Mouse (Mus musculus) kidney, postnatal 14 days (tissue): ENCODE measurements at regions not wholly inside any gene's neighbourhood (a gene's known extent, or its start where the extent isn't known, plus 50 kb on each side); places are given as distances from the start of the nearest gene placed in this dataset.
A peak's percentile ranks its signal among the peaks of the same experiment; 100 is the strongest.

Source experiments
- DNase-seq: peaks from one replicate; pipeline ENCODE4 v3.0.0; 2022; ENCODE audit warnings: mixed read lengths

DNA sequence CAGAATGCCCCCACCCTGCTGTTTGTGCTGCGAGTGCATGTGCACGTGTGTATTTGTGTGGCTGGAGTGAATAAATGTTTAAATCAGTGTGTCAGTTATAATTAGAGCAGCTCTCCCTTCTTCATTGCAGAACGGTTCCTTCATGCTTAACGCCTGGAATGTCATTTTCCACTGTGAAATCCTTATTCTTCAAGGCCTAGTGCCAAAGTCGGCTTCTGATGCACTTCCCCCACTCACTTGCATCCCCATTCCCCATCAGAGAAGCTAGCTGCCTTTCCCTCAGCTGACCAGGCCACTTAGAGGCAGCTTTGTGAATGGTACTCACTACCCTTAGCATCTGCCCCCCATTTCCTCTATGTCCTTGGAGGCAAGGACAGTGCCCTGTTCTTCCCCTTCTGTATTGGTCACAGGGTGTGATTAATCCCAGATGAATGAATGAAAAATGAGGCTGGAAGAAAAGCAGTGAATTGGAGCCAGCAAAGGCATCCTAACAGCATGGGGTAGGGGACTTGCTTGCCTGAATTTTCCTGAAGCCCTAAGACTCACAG, 162.6 kb downstream of the H2al1j start:
- DNase-seq = no peak

DNA sequence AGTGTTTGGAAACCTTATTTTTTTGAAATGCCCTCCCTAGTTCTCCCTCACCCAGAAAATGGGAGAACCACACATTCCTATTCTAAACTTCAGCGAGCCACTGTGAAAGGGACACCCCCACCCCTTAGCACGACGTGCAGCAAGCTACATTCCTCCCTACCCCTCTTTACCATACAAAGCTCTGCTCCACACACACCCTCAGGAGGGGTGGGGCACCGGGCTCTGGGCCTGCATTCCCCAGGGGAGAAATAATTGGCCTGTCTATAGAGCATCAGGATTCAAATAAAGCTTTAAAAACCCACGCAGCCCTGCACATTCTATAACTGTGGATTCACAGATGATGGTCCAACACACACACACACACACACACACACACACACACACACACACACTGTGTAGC, 163.6 kb downstream of the H2al1j start:
- no peak for DNase-seq

- no peak for DNase-seq
Observed at GRCm38 (mm10) chrX:11491676-11492391, 164.2 kb downstream of the H2al1j start.

DNA sequence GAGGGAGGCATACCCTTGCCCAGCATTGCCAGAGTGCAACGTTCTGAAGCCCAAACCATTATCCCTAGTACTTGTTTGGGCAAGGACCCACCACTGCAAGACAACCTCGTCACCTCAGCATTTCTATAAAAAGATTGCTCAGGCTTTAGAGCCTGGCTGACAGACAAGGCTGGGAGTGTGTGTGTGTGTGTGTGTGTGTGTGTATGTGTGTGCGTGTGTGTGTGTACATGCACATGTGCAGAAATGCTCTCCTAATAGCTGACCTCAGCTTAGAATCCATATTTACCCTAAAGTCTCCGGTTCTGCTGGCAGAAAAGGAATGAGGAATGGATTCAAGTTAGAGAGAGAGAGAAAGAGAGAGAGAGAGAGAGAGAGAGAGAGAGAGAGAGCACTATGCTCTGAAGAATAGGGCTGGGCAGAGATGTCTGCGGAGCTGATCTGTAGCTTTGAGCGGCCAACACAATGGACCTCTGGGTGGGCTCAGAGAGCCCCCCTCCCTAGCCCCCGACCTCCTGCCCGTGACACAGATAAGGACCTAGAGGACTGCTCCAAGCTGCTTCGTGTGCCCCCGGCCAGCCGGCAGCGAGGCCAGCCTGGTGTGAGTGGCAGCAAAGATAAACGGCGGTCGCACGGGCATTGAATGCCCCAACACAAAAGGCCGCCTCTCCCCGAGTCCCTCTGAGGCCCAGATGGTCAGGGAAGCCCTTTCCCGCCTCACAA, 166.1 kb downstream of the H2al1j start:
- no peak for DNase-seq

DNA sequence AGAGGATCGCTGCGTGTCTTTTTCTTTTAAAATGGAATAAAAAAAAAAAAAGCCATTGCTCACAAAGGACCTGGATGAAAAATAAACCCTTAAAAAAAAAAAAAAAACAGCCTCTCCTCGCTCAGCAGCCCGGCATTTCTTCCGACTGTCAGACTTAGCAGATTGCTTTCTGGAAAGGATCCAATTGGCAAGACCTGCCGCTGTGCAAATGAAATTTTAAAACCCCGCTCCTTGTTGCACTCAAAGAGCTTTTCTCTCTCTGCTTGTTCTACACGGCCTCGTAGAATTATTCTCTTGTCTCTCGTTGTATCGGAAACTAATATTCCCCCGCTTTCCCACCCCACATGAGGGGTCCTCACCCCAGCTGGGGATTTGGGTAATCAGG, 166.6 kb downstream of the H2al1j start:
- DNase-seq = peak; percentile 52

DNA sequence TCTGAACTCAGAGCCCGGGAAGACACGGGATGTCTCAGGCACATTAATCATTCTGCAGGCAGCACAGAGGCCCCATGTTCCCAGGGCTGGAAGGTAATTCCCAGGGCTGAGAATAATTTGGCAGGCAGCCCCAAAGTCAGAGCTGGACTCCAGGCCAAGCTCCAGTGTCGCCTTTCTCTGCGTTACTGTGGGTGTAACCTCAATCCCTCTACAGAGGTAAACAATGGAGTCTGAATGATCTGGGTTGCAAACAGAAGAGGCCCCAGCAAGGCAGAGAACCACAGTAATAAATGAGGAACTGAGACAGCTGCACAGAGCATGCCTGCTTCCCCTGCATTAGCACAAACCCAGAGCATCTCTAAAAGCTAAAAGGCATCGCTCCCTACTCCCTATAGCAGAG, 184.8 kb downstream of the H2al1j start:
- peak; percentile 49 for DNase-seq

GRCm38 (mm10) chrX:11512928-11513327, 185.3 kb downstream of the H2al1j start:
- peak; percentile 28 for DNase-seq

DNA sequence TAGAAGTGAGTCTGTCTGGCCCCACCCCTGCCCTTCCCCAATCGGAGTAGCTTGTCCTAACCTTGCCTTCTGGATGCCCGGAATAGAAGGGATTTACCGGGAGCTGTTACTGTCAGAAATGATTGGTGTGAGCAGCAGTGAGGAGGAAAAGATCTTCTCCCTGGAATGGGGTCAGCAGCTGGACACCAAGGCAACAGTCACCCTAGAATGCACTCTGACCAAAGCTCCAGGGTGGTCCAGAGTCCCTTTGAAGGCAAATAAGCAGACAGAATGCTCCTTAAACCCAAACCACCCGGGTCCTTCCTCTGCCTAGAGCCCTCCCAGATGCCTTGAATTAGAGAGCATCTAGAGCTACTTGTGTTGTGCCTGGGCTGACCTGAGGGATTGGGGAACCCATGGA, 196.2 kb downstream of the H2al1j start:
- DNase-seq = no peak

DNA sequence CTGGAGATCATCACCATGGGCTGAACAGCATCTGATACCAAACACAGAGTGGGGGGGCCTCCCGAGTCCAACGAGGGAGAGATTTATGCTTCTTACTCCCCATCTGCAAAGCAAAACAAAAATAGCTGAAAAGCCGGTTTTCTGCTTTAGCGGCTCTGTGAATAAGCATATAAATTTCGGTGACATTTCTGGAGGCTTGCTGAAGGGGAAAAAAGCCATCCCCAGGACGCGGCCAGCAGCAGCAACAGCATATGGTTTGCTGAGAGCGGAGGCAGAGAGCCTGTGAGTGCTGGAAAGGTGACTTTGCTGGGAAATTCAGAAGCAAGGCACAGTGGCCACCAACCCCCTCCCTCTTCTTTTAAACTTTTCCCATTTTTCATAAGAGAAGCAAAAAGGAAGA, 197.7 kb downstream of the H2al1j start:
- peak; percentile 2 for DNase-seq

DNA sequence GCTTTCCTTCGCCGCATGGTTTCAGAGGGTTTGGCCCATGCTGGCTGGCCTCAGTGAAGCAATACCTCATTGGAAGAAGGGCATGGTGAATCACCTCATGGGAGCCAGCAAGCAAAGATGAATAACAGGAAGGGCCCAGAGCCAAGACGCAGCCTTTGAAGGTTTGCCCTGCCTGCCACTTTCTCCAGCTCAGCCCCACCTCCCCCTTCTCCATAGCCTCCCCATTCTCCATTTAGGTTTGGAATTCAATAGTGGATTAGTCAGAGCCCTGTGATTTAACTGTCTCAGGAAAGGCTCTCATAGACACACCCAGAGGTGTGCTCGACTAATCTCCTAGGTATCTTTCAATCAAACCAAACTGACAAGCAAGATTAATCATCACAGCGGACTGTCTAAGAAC, 201.0 kb downstream of the H2al1j start:
- no peak for DNase-seq

DNA sequence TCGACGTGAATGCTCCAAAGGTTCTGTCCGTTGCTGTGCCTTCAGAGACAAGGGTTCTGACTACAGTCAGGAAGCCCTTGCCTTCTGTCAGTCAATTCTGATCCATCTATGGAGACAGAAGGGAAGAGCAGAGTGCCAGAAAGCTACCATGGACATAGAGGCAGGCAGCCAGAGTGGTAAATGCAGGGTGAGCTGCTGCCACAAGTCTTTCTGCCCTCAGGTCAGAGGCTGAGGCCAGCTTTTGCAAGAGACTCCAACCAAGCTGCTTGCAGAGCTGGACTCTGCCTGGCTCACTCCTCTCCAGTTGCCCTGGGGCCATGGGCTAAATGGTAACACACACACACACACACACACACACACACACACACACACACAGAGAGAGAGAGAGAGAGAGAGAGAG, 201.6 kb downstream of the H2al1j start:
- no peak for DNase-seq

DNA sequence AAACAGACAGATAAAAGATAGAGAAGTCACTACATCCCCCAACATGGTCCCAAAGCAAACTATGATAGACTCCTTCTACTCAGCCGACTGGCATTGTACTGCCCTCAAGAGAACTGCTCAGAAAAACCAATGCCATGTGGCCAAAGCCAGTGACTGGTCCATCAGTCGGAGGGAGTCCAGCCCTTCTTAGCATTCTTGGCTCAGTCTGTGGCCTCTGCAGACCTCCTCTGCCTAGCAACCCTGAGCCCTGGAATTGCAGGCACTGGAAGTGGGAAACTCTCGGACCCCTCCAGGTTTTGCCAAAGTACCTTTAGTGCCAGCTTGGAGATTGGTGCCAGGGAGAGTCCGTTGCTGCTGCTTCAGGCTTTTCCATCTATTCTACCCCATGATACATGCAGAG, 205.2 kb downstream of the H2al1j start:
- no peak for DNase-seq

- DNase-seq = no peak
Observed at GRCm38 (mm10) chrX:11533871-11534270, 206.2 kb downstream of the H2al1j start.

GRCm38 (mm10) chrX:11541011-11541410, 213.4 kb downstream of the H2al1j start:
- no peak for DNase-seq

DNA sequence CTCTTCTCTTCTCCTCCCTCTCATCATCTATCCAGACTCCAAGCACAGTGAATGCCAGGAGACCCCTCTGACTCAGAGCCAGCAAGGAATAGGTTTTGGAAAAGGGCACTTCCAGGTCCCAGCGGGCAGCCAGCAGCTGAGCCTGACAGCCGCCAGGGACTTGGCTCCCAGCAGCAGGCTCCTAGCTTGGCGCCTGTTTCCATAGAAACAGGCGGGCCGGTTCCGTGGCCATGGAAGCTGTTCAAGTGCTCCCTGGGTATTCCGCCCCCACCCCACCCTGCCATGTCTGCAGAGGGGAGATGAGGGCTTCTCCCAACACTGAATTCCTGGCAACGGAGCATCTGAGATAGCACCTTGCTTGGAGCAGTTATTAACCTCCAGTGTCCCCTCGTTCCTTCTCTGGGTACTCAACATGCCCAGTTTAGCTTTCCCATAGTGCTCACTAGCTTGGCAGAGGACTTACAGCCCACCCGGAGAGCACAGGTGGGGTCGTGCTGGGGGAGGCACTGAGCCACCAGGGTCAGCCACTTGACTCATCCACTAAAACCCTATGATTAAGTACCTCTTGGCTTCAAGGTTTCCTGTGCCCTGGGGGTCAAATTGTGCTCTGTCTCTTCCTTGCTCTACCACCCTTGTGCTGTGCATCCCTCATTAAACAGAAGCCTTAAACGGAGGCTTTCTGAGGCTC, 222.7 kb downstream of the H2al1j start:
- no peak for DNase-seq

- no peak for DNase-seq
Observed at GRCm38 (mm10) chrX:11552177-11552576, 224.6 kb downstream of the H2al1j start.

GRCm38 (mm10) chrX:11555035-11555570, 227.5 kb downstream of the H2al1j start:
- no peak for DNase-seq

DNA sequence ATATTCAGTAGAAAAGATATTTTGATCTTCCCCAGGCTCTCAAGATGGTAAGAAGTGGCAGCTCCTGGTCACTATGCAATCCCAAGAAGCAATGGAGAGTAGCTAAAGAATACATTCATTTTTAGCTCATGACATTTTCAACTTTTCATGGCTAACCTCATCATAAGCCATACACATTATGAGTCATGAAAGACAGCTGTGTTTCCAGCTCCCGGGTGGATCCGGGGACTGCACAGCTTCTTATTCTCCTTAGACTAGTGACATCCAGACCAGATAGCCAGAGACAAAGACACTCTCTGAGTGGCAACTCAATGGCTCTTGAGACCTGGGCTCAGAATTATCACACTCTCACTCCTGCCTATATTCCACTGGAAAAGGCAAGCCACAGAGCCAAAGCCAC, 230.6 kb downstream of the H2al1j start:
- no peak for DNase-seq

DNA sequence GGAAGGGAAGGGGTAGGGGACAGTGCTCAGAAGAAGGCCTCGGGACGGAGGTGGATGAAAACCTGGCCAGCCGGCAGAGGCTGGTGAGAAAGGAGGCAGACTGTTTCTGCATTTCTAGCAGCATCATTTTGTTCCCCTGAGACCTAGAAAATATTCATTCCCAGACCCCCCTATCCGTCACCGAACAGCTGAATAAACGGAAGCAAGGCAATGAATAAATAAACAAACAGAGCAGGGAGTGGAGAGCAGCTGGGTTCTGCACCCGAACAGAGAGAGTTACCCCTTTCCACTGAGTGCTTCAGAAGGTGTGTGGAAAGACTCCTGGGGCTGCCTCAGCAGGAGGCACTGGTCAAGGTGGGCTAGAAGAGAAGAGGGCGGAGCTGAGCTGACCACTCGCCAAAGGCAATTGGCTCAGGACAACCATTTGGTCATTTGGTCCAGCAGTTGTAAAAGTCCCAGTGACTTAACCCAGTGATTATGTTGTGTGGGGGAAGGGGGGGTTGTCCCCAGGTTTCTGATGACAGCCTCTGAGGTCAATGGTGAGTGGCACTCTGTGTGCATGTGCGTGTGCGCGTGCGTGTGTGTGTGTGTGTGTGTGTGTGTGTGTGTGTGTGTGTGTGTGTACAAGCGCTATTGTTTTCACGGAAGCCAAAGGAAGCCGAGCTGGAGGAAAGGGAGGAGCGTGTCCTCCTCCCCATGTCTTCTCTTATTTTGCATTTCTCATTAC, 233.1 kb downstream of the H2al1j start:
- peak; percentile 21 for DNase-seq

DNA sequence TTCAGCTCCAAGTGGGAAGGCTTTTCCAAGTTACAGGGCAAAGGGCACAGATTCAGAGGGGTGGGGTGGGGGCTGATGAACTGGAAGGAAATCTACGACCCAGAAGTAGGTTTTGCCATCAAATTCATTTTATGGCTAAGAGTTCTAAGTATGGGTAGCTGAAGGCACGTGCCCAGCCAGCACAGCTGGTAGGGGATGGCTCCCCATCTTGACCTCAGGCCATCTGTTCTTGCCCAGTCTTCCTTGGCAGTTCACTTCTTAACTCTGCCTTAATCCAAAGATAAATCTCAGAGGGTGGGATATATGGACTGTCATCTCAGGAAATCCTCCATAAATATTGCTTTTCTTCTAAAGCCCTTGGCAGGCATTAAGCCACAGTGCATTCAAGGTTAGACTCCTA, 238.3 kb downstream of the H2al1j start:
- DNase-seq = no peak

GRCm38 (mm10) chrX:11567827-11568226, 240.2 kb downstream of the H2al1j start:
- no peak for DNase-seq

GRCm38 (mm10) chrX:11568262-11568661, 240.6 kb downstream of the H2al1j start:
- no peak for DNase-seq

- DNase-seq = no peak
Observed at GRCm38 (mm10) chrX:11574354-11574753, 246.7 kb downstream of the H2al1j start.
